ENCODE assay signal across 7 mouse cellular contexts in genomic region chr19:3907876-3908660, GRCm38 (mm10). TPM values are rescaled to one million over a fixed set of nuclear protein-coding genes. Genes with fewer than 3 reads are reported as not detected.
DNase-seq lines count a peak whose midpoint lies in the region; ATAC-seq and TF ChIP-seq lines count a peak whose summit lies in the region.

No protein-coding gene starts in this region.

- no peak for ATAC-seq in kidney, embryonic 15.5 days (replicated peaks; ENCODE audit: low FRiP score)
- ATAC-seq in embryonic facial prominence, embryonic 15.5 days (ENCODE audit: insufficient number of reproducible peaks, low FRiP score, low TSS enrichment, low read depth): no peak
- ATAC-seq in intestine, embryonic 15.5 days: no peak
- ATAC-seq in lung, postnatal 0 days: no peak

- peaks cover 46% of the 10 kb centered on the region for H3K36me3 ChIP-seq in kidney, embryonic 15.5 days
- peaks cover 40% of the 10 kb centered on the region for H3K36me3 ChIP-seq in embryonic facial prominence, embryonic 15.5 days
- H3K36me3 ChIP-seq in intestine, embryonic 15.5 days: peaks cover 24% of the 10 kb centered on the region
- H3K36me3 ChIP-seq in lung, postnatal 0 days (ENCODE audit: insufficient read depth, low read length): peaks cover 10% of the 10 kb centered on the region; the same call in 1 of the 2 replicates

- WGBS in kidney, embryonic 15.5 days: 69% methylated on average over 8 of the region's 8 CpGs
- 76% methylated on average over 8 of the region's 8 CpGs for WGBS in embryonic facial prominence, embryonic 15.5 days
- WGBS in intestine, embryonic 15.5 days: 64% methylated on average over 8 of the region's 8 CpGs
- 74% methylated on average over 8 of the region's 8 CpGs for WGBS in lung, postnatal 0 days

- peak overlapping the region; percentile 90; the same call in 1 of the 2 replicates for H3K27ac ChIP-seq in kidney, embryonic 15.5 days
- peak overlapping the region; percentile 72; the same call in 1 of the 2 replicates for H3K27ac ChIP-seq in embryonic facial prominence, embryonic 15.5 days (replicated peaks)
- peak overlapping the region; percentile 79 for H3K27ac ChIP-seq in intestine, embryonic 15.5 days
- no peak overlapping the region for H3K27ac ChIP-seq in lung, postnatal 0 days (ENCODE audit: low read length)

- peaks cover 64% of the 10 kb centered on the region for H3K4me1 ChIP-seq in kidney, embryonic 15.5 days
- peaks cover 57% of the 10 kb centered on the region for H3K4me1 ChIP-seq in embryonic facial prominence, embryonic 15.5 days
- H3K4me1 ChIP-seq in intestine, embryonic 15.5 days (replicated peaks): peaks cover 43% of the 10 kb centered on the region
- H3K4me1 ChIP-seq in lung, postnatal 0 days (ENCODE audit: insufficient read depth, low read depth, low read length): peaks cover 15% of the 10 kb centered on the region

- no peaks in the 10 kb centered on the region for H3K27me3 ChIP-seq in kidney, embryonic 15.5 days
- no peaks in the 10 kb centered on the region for H3K27me3 ChIP-seq in embryonic facial prominence, embryonic 15.5 days
- H3K27me3 ChIP-seq in intestine, embryonic 15.5 days (replicated peaks): no peaks in the 10 kb centered on the region
- H3K27me3 ChIP-seq in lung, postnatal 0 days (replicated peaks; ENCODE audit: insufficient read depth, low read length): no peaks in the 10 kb centered on the region

- no peak for TF ChIP-seq CTCF in lung, postnatal 0 days (IDR thresholded peaks at IDR 0.05)

- H3K9me3 ChIP-seq in kidney, embryonic 15.5 days (replicated peaks): no peaks in the 10 kb centered on the region
- no peaks in the 10 kb centered on the region for H3K9me3 ChIP-seq in embryonic facial prominence, embryonic 15.5 days (replicated peaks)
- H3K9me3 ChIP-seq in intestine, embryonic 15.5 days: no peaks in the 10 kb centered on the region
- H3K9me3 ChIP-seq in lung, postnatal 0 days (ENCODE audit: low read length): no peaks in the 10 kb centered on the region

- no peak for TF ChIP-seq EP300 in lung, postnatal 0 days (IDR thresholded peaks at IDR 0.05)

- DNase-seq in kidney, adult 18-20 months: no peak
- DNase-seq in lung, postnatal 0 days (ENCODE audit: low spot score): peak; percentile 35
- no peak for DNase-seq in right cerebral cortex, postnatal 25 days
- no peak for DNase-seq in frontal cortex, postnatal 25 days (ENCODE audit: low spot score in 2 of 2)

- H3K9ac ChIP-seq in kidney, embryonic 15.5 days: peak overlapping the region; percentile 69; the same call in 1 of the 2 replicates
- H3K9ac ChIP-seq in embryonic facial prominence, embryonic 15.5 days: no peak overlapping the region
- H3K9ac ChIP-seq in intestine, embryonic 15.5 days: no peak overlapping the region
- H3K9ac ChIP-seq in lung, postnatal 0 days (replicated peaks; ENCODE audit: low read depth): no peak overlapping the region

- H3K4me2 ChIP-seq in kidney, embryonic 15.5 days: peak overlapping the region; percentile 87
- peak overlapping the region; percentile 75 for H3K4me2 ChIP-seq in embryonic facial prominence, embryonic 15.5 days (replicated peaks)
- peak overlapping the region; percentile 85 for H3K4me2 ChIP-seq in intestine, embryonic 15.5 days (replicated peaks)
- peak overlapping the region; percentile 86; the same call in 1 of the 2 replicates for H3K4me2 ChIP-seq in lung, postnatal 0 days (replicated peaks; ENCODE audit: low read depth, low read length)

- H3K4me3 ChIP-seq in kidney, embryonic 15.5 days (replicated peaks): peak overlapping the region; percentile 67
- H3K4me3 ChIP-seq in embryonic facial prominence, embryonic 15.5 days (replicated peaks): peak overlapping the region; percentile 73
- H3K4me3 ChIP-seq in intestine, embryonic 15.5 days (replicated peaks): peak overlapping the region; percentile 60
- 0 out of 2 replicates have a peak overlapping the region, but pooled peaks have one; percentile 63 for H3K4me3 ChIP-seq in lung, postnatal 0 days (ENCODE audit: low read depth, low read length)

RNA-seq across cellular contexts. Expression of gene Tcirg1, which starts 1.1 kb away (rescaled TPM):
- 43.9 and 54.6 TPM in 2 replicates for polyA plus RNA-seq in kidney, embryonic 15.5 days (2015; fragmentation: Nextera tagmentation; extraction: Ambion mirVana)
- 57.5 and 64.3 TPM in 2 replicates for polyA plus RNA-seq in embryonic facial prominence, embryonic 15.5 days (2015; fragmentation: Nextera tagmentation; extraction: Ambion mirVana)
- polyA plus RNA-seq in intestine, embryonic 15.5 days (2015; fragmentation: Nextera tagmentation; extraction: Ambion mirVana): 50.9 and 56.3 TPM in 2 replicates
- 31.8 and 33.1 TPM in 2 replicates for polyA plus RNA-seq in lung, postnatal 0 days (2015; fragmentation: Nextera tagmentation; extraction: Ambion mirVana)

RNA-seq across cellular contexts. Expression of gene Ndufs8, which starts 4.5 kb away (rescaled TPM):
- 344 and 353 TPM in 2 replicates for polyA plus RNA-seq in kidney, embryonic 15.5 days (2015; fragmentation: Nextera tagmentation; extraction: Ambion mirVana)
- polyA plus RNA-seq in embryonic facial prominence, embryonic 15.5 days (2015; fragmentation: Nextera tagmentation; extraction: Ambion mirVana): 255 and 269 TPM in 2 replicates
- 342 and 413 TPM in 2 replicates for polyA plus RNA-seq in intestine, embryonic 15.5 days (2015; fragmentation: Nextera tagmentation; extraction: Ambion mirVana)
- polyA plus RNA-seq in lung, postnatal 0 days (2015; fragmentation: Nextera tagmentation; extraction: Ambion mirVana): 203 and 225 TPM in 2 replicates

RNA-seq across cellular contexts. Expression of gene Aldh3b1, which starts 21.5 kb away (rescaled TPM):
- 2.9 and 4.1 TPM in 2 replicates for polyA plus RNA-seq in kidney, embryonic 15.5 days (2015; fragmentation: Nextera tagmentation; extraction: Ambion mirVana)
- polyA plus RNA-seq in embryonic facial prominence, embryonic 15.5 days (2015; fragmentation: Nextera tagmentation; extraction: Ambion mirVana): 4.8 and 4.9 TPM in 2 replicates
- polyA plus RNA-seq in intestine, embryonic 15.5 days (2015; fragmentation: Nextera tagmentation; extraction: Ambion mirVana): 2.3 and 2.4 TPM in 2 replicates
- 33.2 and 38.3 TPM in 2 replicates for polyA plus RNA-seq in lung, postnatal 0 days (2015; fragmentation: Nextera tagmentation; extraction: Ambion mirVana)

RNA-seq across cellular contexts. Expression of gene Unc93b1, which starts 26.9 kb away (rescaled TPM):
- polyA plus RNA-seq in kidney, embryonic 15.5 days (2015; fragmentation: Nextera tagmentation; extraction: Ambion mirVana): 18.3 and 21.2 TPM in 2 replicates
- polyA plus RNA-seq in embryonic facial prominence, embryonic 15.5 days (2015; fragmentation: Nextera tagmentation; extraction: Ambion mirVana): 27.7 and 30.0 TPM in 2 replicates
- polyA plus RNA-seq in intestine, embryonic 15.5 days (2015; fragmentation: Nextera tagmentation; extraction: Ambion mirVana): 20.2 and 21.8 TPM in 2 replicates
- polyA plus RNA-seq in lung, postnatal 0 days (2015; fragmentation: Nextera tagmentation; extraction: Ambion mirVana): 40.0 and 45.5 TPM in 2 replicates

RNA-seq across cellular contexts. Expression of gene Aldh3b3, which starts 50.4 kb away (rescaled TPM):
- polyA plus RNA-seq in kidney, embryonic 15.5 days (2015; fragmentation: Nextera tagmentation; extraction: Ambion mirVana): 0.06 TPM in 1 of 2 replicates, not detected in the other
- 2.8 and 3.2 TPM in 2 replicates for polyA plus RNA-seq in embryonic facial prominence, embryonic 15.5 days (2015; fragmentation: Nextera tagmentation; extraction: Ambion mirVana)
- not detected in 2 replicates for polyA plus RNA-seq in intestine, embryonic 15.5 days (2015; fragmentation: Nextera tagmentation; extraction: Ambion mirVana)
- polyA plus RNA-seq in lung, postnatal 0 days (2015; fragmentation: Nextera tagmentation; extraction: Ambion mirVana): 0.04 and 0.06 TPM in 2 replicates
